Mouse (Mus musculus) olfactory bulb, adult 2 months (tissue): ENCODE measurements around the gene Ints4.

ENCODE experiments used
- CTCF ChIP-seq: fragments of 200-500 bp; IDR thresholded peaks from 2 replicates; pipeline ENCODE4 v1.5.1; 2012; ENCODE audit warnings: low read depth, mild to moderate bottlenecking, low read length, moderate library complexity; ENCODE audit not compliant: insufficient read depth
- POLR2A ChIP-seq: fragments of 200-500 bp; IDR thresholded peaks from 2 replicates; pipeline ENCODE4 v1.6.1; 2012; ENCODE audit warnings: mild to moderate bottlenecking, low read depth, low read length, moderate library complexity; ENCODE audit not compliant: insufficient read depth

DNA sequence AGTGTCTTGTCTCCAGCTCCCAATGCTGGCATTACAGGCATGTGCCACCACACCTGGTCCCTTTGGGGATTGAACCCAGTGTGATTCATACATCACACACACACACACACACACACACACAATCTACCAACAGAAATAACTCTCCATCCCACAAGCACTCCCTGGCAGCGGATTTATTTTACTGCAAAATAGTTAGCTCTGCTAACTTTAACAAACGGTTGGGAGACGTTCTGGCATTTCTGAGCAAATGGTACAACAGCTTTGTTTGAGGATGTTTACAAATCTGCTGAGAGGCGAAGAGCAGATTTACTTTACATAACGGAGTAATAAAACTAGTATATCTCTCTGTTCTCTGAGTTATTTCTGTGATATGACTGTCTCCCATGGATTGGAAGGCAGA, 7.8 kb upstream of the Ints4 start:
- TF ChIP-seq CTCF (no peak), POLR2A (no peak)
